Mouse (Mus musculus) MN1 (cell line): ENCODE results near the gene Zc3hav1l.

Experiments
- DNase-seq: peaks from one replicate; pipeline ENCODE4 v3.0.0-alpha.2; 2016; ENCODE audit warnings: low spot score

Gene Zc3hav1l

GRCm38 (mm10) chr6:38298761-38299401, at the start of gene Zc3hav1l:
TSS of gene Zc3hav1l (minus strand) at chr6:38299259.
- DNase-seq = peak; percentile 76

GRCm38 (mm10) chr6:38347875-38348274, 48.8 kb upstream of the Zc3hav1l start:
- no peak for DNase-seq

GRCm38 (mm10) chr6:38345796-38346195, 46.7 kb upstream of the Zc3hav1l start:
- DNase-seq = no peak

GRCm38 (mm10) chr6:38344006-38344670, 45.1 kb upstream of the Zc3hav1l start:
- no peak for DNase-seq

GRCm38 (mm10) chr6:38343581-38343980, 44.5 kb upstream of the Zc3hav1l start:
- no peak for DNase-seq

GRCm38 (mm10) chr6:38342666-38342992, 43.6 kb upstream of the Zc3hav1l start:
- no peak for DNase-seq

- peak; percentile 28 for DNase-seq
Observed at GRCm38 (mm10) chr6:38341751-38342665, 42.9 kb upstream of the Zc3hav1l start.

- DNase-seq = no peak
Observed at GRCm38 (mm10) chr6:38339078-38339477, 40.0 kb upstream of the Zc3hav1l start.

GRCm38 (mm10) chr6:38337951-38338350, 38.9 kb upstream of the Zc3hav1l start:
- no peak for DNase-seq

GRCm38 (mm10) chr6:38337166-38337705, 38.2 kb upstream of the Zc3hav1l start:
- no peak for DNase-seq

- DNase-seq = no peak
Observed at GRCm38 (mm10) chr6:38335264-38335663, 36.2 kb upstream of the Zc3hav1l start.

- peak; percentile 49 for DNase-seq
Observed at GRCm38 (mm10) chr6:38326596-38326995, 27.5 kb upstream of the Zc3hav1l start.

- no peak for DNase-seq
Observed at GRCm38 (mm10) chr6:38320621-38321020, 21.6 kb upstream of the Zc3hav1l start.

GRCm38 (mm10) chr6:38316050-38316449, 17.0 kb upstream of the Zc3hav1l start:
- no peak for DNase-seq

GRCm38 (mm10) chr6:38309741-38310140, 10.7 kb upstream of the Zc3hav1l start:
- DNase-seq = no peak

GRCm38 (mm10) chr6:38304981-38305380, 5.9 kb upstream of the Zc3hav1l start:
- DNase-seq = no peak

- peak; percentile 42 for DNase-seq
Observed at GRCm38 (mm10) chr6:38298246-38298635, 818 bp downstream of the Zc3hav1l start.

- DNase-seq = peak; percentile 7
Observed at GRCm38 (mm10) chr6:38297580-38298245, 1.3 kb downstream of the Zc3hav1l start.

- no peak for DNase-seq
Observed at GRCm38 (mm10) chr6:38293708-38294107, 5.4 kb downstream of the Zc3hav1l start.

GRCm38 (mm10) chr6:38292871-38293646, 6.0 kb downstream of the Zc3hav1l start:
- DNase-seq = no peak

- no peak for DNase-seq
Observed at GRCm38 (mm10) chr6:38284422-38284821, 14.6 kb downstream of the Zc3hav1l start.
